Mouse (Mus musculus): ENCODE data around the gene Pcsk1n. TPM values are rescaled to one million over a fixed set of nuclear protein-coding genes. Genes with fewer than 3 reads are reported as not detected.
"Not testable (repeated sequence)": the region's sequence is repeated elsewhere in the genome, so short reads cannot be mapped to it uniquely, and the experiment has no call there.

Gene Pcsk1n
- polyA plus RNA-seq (2012; rRNA removed) = 88.1 and 140 TPM in 2 replicates

- no peak for TF ChIP-seq CTCF (IDR thresholded peaks at IDR 0.05; ENCODE audit: borderline replicate concordance, extremely low read depth, insufficient read depth, insufficient read length)
- TF ChIP-seq POLR2A (IDR thresholded peaks at IDR 0.05; ENCODE audit: borderline replicate concordance, extremely low read depth, insufficient read depth, insufficient read length, poor library complexity, severe bottlenecking) = peak; percentile 71; the same call in 1 of the 2 replicates
Observed at GRCm38 (mm10) chrX:7919601-7920383, at the start of gene Pcsk1n. Gene Pcsk1n (plus strand): TSS chrX:7919822.

GRCm38 (mm10) chrX:7869826-7870225 lies 49.8 kb upstream of the Pcsk1n start:
- no peak for TF ChIP-seq POLR2A (IDR thresholded peaks at IDR 0.05; ENCODE audit: borderline replicate concordance, extremely low read depth, insufficient read depth, insufficient read length, poor library complexity, severe bottlenecking)
- TF ChIP-seq CTCF (IDR thresholded peaks at IDR 0.05; ENCODE audit: borderline replicate concordance, extremely low read depth, insufficient read depth, insufficient read length) = no peak

More at GRCm38 (mm10) chrX:7919601-7920383, at the start of gene Pcsk1n:
- peak; percentile 91 for DNase-seq (ENCODE audit: low read depth)

GRCm38 (mm10) chrX:7878007-7878419 lies 41.6 kb upstream of the Pcsk1n start, which contains the start of gene Pim2:
Gene Pim2 (plus strand): TSS chrX:7878262.
- no peak for TF ChIP-seq CTCF (IDR thresholded peaks at IDR 0.05; ENCODE audit: borderline replicate concordance, extremely low read depth, insufficient read depth, insufficient read length)
- no peak for TF ChIP-seq POLR2A (IDR thresholded peaks at IDR 0.05; ENCODE audit: borderline replicate concordance, extremely low read depth, insufficient read depth, insufficient read length, poor library complexity, severe bottlenecking)
- DNase-seq (ENCODE audit: low read depth) = peak; percentile 94

More at GRCm38 (mm10) chrX:7869826-7870225, 49.8 kb upstream of the Pcsk1n start:
- DNase-seq (ENCODE audit: low read depth) = peak; percentile 49

GRCm38 (mm10) chrX:7878495-7878894 lies 41.1 kb upstream of the Pcsk1n start:
- peak; percentile 11 for DNase-seq (ENCODE audit: low read depth)
- TF ChIP-seq POLR2A (IDR thresholded peaks at IDR 0.05; ENCODE audit: borderline replicate concordance, extremely low read depth, insufficient read depth, insufficient read length, poor library complexity, severe bottlenecking) (no peak), CTCF (IDR thresholded peaks at IDR 0.05; ENCODE audit: borderline replicate concordance, extremely low read depth, insufficient read depth, insufficient read length) (no peak)

- no peak for TF ChIP-seq POLR2A (IDR thresholded peaks at IDR 0.05; ENCODE audit: borderline replicate concordance, extremely low read depth, insufficient read depth, insufficient read length, poor library complexity, severe bottlenecking)
- TF ChIP-seq CTCF (IDR thresholded peaks at IDR 0.05; ENCODE audit: borderline replicate concordance, extremely low read depth, insufficient read depth, insufficient read length) = peak; percentile 54
- peak; percentile 90 for DNase-seq (ENCODE audit: low read depth)
Observed at GRCm38 (mm10) chrX:7879819-7880218, 39.8 kb upstream of the Pcsk1n start.

- peak; percentile 91 for DNase-seq (ENCODE audit: low read depth)
- TF ChIP-seq POLR2A (IDR thresholded peaks at IDR 0.05; ENCODE audit: borderline replicate concordance, extremely low read depth, insufficient read depth, insufficient read length, poor library complexity, severe bottlenecking) (no peak), CTCF (IDR thresholded peaks at IDR 0.05; ENCODE audit: borderline replicate concordance, extremely low read depth, insufficient read depth, insufficient read length) (no peak)
Observed at GRCm38 (mm10) chrX:7883841-7884567, 35.6 kb upstream of the Pcsk1n start, which contains the start of gene Slc35a2. Gene Slc35a2 (plus strand): TSS chrX:7884028.

GRCm38 (mm10) chrX:7898211-7898610 lies 21.4 kb upstream of the Pcsk1n start:
- no peak for DNase-seq (ENCODE audit: low read depth)
- TF ChIP-seq POLR2A (IDR thresholded peaks at IDR 0.05; ENCODE audit: borderline replicate concordance, extremely low read depth, insufficient read depth, insufficient read length, poor library complexity, severe bottlenecking) (no peak), CTCF (IDR thresholded peaks at IDR 0.05; ENCODE audit: borderline replicate concordance, extremely low read depth, insufficient read depth, insufficient read length) (no peak)

- DNase-seq (ENCODE audit: low read depth) = peak; percentile 98
- TF ChIP-seq CTCF (IDR thresholded peaks at IDR 0.05; ENCODE audit: borderline replicate concordance, extremely low read depth, insufficient read depth, insufficient read length) (no peak), POLR2A (IDR thresholded peaks at IDR 0.05; ENCODE audit: borderline replicate concordance, extremely low read depth, insufficient read depth, insufficient read length, poor library complexity, severe bottlenecking) (0 out of 2 replicates have a peak, but pooled peaks have one; percentile 39)
Observed at GRCm38 (mm10) chrX:7898880-7899874, 20.4 kb upstream of the Pcsk1n start, which contains the start of the genes Pqbp1 and Timm17b. Gene Pqbp1 (minus strand): TSS chrX:7899269. Gene Timm17b (plus strand): TSS chrX:7899357.

GRCm38 (mm10) chrX:7904441-7904840 lies 15.2 kb upstream of the Pcsk1n start:
- TF ChIP-seq POLR2A (IDR thresholded peaks at IDR 0.05; ENCODE audit: borderline replicate concordance, extremely low read depth, insufficient read depth, insufficient read length, poor library complexity, severe bottlenecking) (no peak), CTCF (IDR thresholded peaks at IDR 0.05; ENCODE audit: borderline replicate concordance, extremely low read depth, insufficient read depth, insufficient read length) (no peak)
- no peak for DNase-seq (ENCODE audit: low read depth)

GRCm38 (mm10) chrX:7907735-7908134 lies 11.9 kb upstream of the Pcsk1n start, which contains the start of gene Gm10491:
Gene Gm10491 (minus strand): TSS chrX:7907835.
- DNase-seq (ENCODE audit: low read depth) = no peak
- TF ChIP-seq POLR2A (IDR thresholded peaks at IDR 0.05; ENCODE audit: borderline replicate concordance, extremely low read depth, insufficient read depth, insufficient read length, poor library complexity, severe bottlenecking) = no peak
- no peak for TF ChIP-seq CTCF (IDR thresholded peaks at IDR 0.05; ENCODE audit: borderline replicate concordance, extremely low read depth, insufficient read depth, insufficient read length)

- DNase-seq (ENCODE audit: low read depth) = not testable (repeated sequence)
Observed at GRCm38 (mm10) chrX:7909242-7909641, 10.4 kb upstream of the Pcsk1n start, which contains the start of gene Gm10490. Gene Gm10490 (plus strand): TSS chrX:7909542.
